Mouse (Mus musculus): ENCODE results near the gene Yars. TPM values are rescaled to one million over a fixed set of nuclear protein-coding genes. Genes with fewer than 3 reads are reported as not detected.

Gene Yars
- total and polyA plus RNA-seq, 3 experiments: 89.5 to 539 (median 179) TPM

DNA sequence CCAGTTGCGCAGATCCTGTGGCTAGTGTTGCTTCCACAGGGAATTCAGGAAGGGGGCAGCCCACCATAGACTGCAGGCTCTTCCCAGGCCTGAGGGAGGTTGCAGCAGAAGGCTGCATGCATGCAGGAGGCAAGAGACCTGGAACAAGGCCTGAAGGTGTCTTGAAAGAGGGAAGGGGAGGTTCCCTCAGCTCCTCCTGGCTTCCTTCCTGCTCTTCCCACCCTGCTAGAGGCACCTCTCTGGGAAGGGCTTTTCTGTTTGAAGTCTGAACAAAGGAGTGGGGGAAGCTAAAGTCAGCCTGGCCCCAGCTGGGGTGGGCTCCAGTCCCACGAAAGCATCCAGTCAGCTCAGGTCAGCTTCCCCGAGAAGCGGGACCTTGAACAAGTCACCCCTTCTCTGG, 52.8 kb downstream of the Yars start:
- Histone ChIP-seq H3K27ac (ENCODE audit: control insufficient read depth, low read depth, low read length) (no peak overlapping the region), H3K4me3 (ENCODE audit: control insufficient read depth in 1 of 2, insufficient read depth in 1 of 2, low read depth in 2 of 2, low read length in 2 of 2) (no peak overlapping the region), H3K79me2 (ENCODE audit: control insufficient read depth, insufficient read depth, low read length, poor library complexity) (no peaks in the 10 kb centered on the region), H3K9ac (ENCODE audit: control insufficient read depth, low read depth, low read length, poor library complexity, severe bottlenecking) (no peak overlapping the region), H3K4me1 (ENCODE audit: control insufficient read depth in 1 of 2, insufficient read depth in 2 of 2, low read length in 2 of 2) (peaks cover 8 to 24% of the 10 kb centered on the region in 2 experiments), H3K36me3 (ENCODE audit: control insufficient read depth in 1 of 2, insufficient read depth in 2 of 2, low read length in 2 of 2) (peaks cover 0 to 5% of the 10 kb centered on the region in 2 experiments; a peak in 2 of 4 replicates), H3K9me3 (replicated peaks; ENCODE audit: insufficient read depth, low read length) (no peaks in the 10 kb centered on the region), H3K27me3 (ENCODE audit: control insufficient read depth in 1 of 2, insufficient read depth in 2 of 2, low read length in 2 of 2) (no peaks in the 10 kb centered on the region)
- DNase-seq (ENCODE audit: low read depth, low spot score): no peak
- TF ChIP-seq JUND (IDR thresholded peaks at IDR 0.05; ENCODE audit: low read depth, low read length) (no peak), POLR2AphosphoS5 (IDR thresholded peaks at IDR 0.05; ENCODE audit: borderline replicate concordance, low read depth, low read length) (no peak), POLR2A (IDR thresholded peaks at IDR 0.05; ENCODE audit: control insufficient read depth in 1 of 2, insufficient read depth in 1 of 2, low read depth in 1 of 2, low read length in 2 of 2, poor library complexity in 1 of 2) (no peak)

DNA sequence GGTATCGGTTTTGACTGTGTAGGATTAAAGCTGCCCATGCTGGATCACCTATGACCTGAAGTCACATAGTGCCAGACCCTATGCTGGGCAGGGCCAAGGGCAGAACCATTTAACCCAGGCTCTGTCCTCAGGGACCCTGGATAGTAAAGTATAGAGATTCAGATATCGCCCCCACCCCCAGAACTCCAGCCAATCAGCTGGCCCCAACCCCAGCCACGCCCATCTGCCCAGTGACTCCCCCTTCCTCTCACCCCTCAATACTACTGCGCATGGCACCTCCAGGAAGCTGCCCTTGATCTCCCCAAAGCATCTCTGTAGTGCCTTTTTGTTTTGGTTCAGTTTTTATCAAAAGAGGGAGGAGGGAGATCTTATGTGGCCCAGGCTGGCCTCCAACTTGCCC, 53.2 kb downstream of the Yars start:
- no peak overlapping the region for H3K4me3 ChIP-seq (ENCODE audit: control insufficient read depth in 1 of 2, insufficient read depth in 1 of 2, low read depth in 2 of 2, low read length in 2 of 2)
- H3K79me2 ChIP-seq (ENCODE audit: control insufficient read depth, insufficient read depth, low read length, poor library complexity): no peaks in the 10 kb centered on the region

DNA sequence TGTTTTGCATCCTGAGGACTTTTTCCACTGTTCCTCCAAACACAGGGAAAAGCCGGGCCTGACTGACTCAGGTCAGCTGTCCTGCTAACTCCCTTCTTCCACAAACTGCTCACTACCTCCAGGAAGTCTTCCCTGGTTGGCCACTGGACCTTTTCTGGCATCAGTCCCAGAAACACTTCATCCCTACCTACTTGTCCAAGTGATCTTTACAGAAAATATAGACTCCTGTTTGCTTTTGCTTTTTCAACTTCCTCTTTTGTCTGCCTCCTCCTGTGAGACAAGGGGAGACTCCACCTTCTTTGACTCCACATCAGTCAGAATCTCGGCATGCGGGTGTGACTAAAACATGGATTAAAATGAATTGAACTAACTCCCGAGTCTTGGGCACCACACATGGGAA, 55.2 kb downstream of the Yars start:
- no peaks in the 10 kb centered on the region for H3K79me2 ChIP-seq (ENCODE audit: control insufficient read depth, insufficient read depth, low read length, poor library complexity)
- peaks cover 0 to 4% of the 10 kb centered on the region in 2 experiments; a peak in 2 of 4 replicates for H3K36me3 ChIP-seq (ENCODE audit: control insufficient read depth in 1 of 2, insufficient read depth in 2 of 2, low read length in 2 of 2)
- H3K4me3 ChIP-seq (ENCODE audit: control insufficient read depth in 1 of 2, insufficient read depth in 1 of 2, low read depth in 2 of 2, low read length in 2 of 2): peak overlapping the region; percentile 17 to 28; a peak in 3 of 4 replicates
- peak overlapping the region; percentile 20 for H3K27ac ChIP-seq (ENCODE audit: control insufficient read depth, low read depth, low read length)
- DNase-seq (ENCODE audit: low read depth, low spot score): peak; percentile 84
- H3K4me1 ChIP-seq (ENCODE audit: control insufficient read depth in 1 of 2, insufficient read depth in 2 of 2, low read length in 2 of 2): peaks cover 9 to 31% of the 10 kb centered on the region in 2 experiments
- H3K27me3 ChIP-seq (ENCODE audit: control insufficient read depth in 1 of 2, insufficient read depth in 2 of 2, low read length in 2 of 2): no peaks in the 10 kb centered on the region
- no peak overlapping the region for H3K9ac ChIP-seq (ENCODE audit: control insufficient read depth, low read depth, low read length, poor library complexity, severe bottlenecking)
- H3K9me3 ChIP-seq (replicated peaks; ENCODE audit: insufficient read depth, low read length): no peaks in the 10 kb centered on the region
- no peak for TF ChIP-seq UBTF (IDR thresholded peaks at IDR 0.05; ENCODE audit: borderline replicate concordance, insufficient read depth, low read depth, low read length)
- TF ChIP-seq ZKSCAN1 (IDR thresholded peaks at IDR 0.05; ENCODE audit: low read depth, low read length): no peak
- no peak for TF ChIP-seq MXI1 (IDR thresholded peaks at IDR 0.05; ENCODE audit: low read depth, low read length)
- no peak for TF ChIP-seq KAT2A (conservative IDR thresholded peaks at IDR 0.05; ENCODE audit: low read depth, low read length)
- TF ChIP-seq CHD2 (IDR thresholded peaks at IDR 0.05; ENCODE audit: low read length): no peak
- no peak for TF ChIP-seq NRF1 (IDR thresholded peaks at IDR 0.05; ENCODE audit: insufficient read depth, low read depth, low read length, poor library complexity, severe bottlenecking)
- no peak for TF ChIP-seq POLR2AphosphoS5 (IDR thresholded peaks at IDR 0.05; ENCODE audit: borderline replicate concordance, low read depth, low read length)
- peak; percentile 52; the same call in 1 of the 2 replicates for TF ChIP-seq SIN3A (IDR thresholded peaks at IDR 0.05; ENCODE audit: low read length)
- no peak for TF ChIP-seq TCF12 (IDR thresholded peaks at IDR 0.05; ENCODE audit: low read depth, low read length)
- no peak for TF ChIP-seq TAL1 (IDR thresholded peaks at IDR 0.05; ENCODE audit: low read length)
- TF ChIP-seq ZNF384 (IDR thresholded peaks at IDR 0.05; ENCODE audit: low read depth, low read length): no peak
- no peak for TF ChIP-seq MAZ (IDR thresholded peaks at IDR 0.05; ENCODE audit: low read depth, low read length)
- 0 out of 2 replicates have a peak, but pooled peaks have one; percentile 52 for TF ChIP-seq TBP (IDR thresholded peaks at IDR 0.05; ENCODE audit: low read depth, low read length)
- TF ChIP-seq ZC3H11A (IDR thresholded peaks at IDR 0.05; ENCODE audit: low read depth, low read length): no peak
- TF ChIP-seq CTCF (IDR thresholded peaks at IDR 0.05 in 2 of 3, conservative IDR thresholded peaks at IDR 0.05 in 1 of 3; ENCODE audit: control insufficient read depth in 1 of 3, insufficient read depth in 1 of 3, low read depth in 2 of 3, low read length in 3 of 3, poor library complexity in 1 of 3, severe bottlenecking in 1 of 3): no peak
- TF ChIP-seq ZMIZ1 (IDR thresholded peaks at IDR 0.05; ENCODE audit: low read depth, low read length): no peak
- peak in 1 of 2 experiments; percentile 37; a peak in 3 of 4 replicates for TF ChIP-seq EP300 (IDR thresholded peaks at IDR 0.05; ENCODE audit: low read depth in 1 of 2, low read length in 2 of 2)
- TF ChIP-seq MYB (IDR thresholded peaks at IDR 0.05; ENCODE audit: low read depth, low read length): no peak
- no peak for TF ChIP-seq POLR2A (IDR thresholded peaks at IDR 0.05; ENCODE audit: control insufficient read depth in 1 of 2, insufficient read depth in 1 of 2, low read depth in 1 of 2, low read length in 2 of 2, poor library complexity in 1 of 2)
- no peak for TF ChIP-seq E2F4 (IDR thresholded peaks at IDR 0.05; ENCODE audit: borderline replicate concordance, low read depth, low read length)
- no peak for TF ChIP-seq CHD1 (IDR thresholded peaks at IDR 0.05; ENCODE audit: low read depth, low read length)
- no peak for TF ChIP-seq HCFC1 (IDR thresholded peaks at IDR 0.05; ENCODE audit: low read depth, low read length)
- peak; percentile 13; the same call in 1 of the 2 replicates for TF ChIP-seq RCOR1 (IDR thresholded peaks at IDR 0.05; ENCODE audit: low read depth, low read length)
- no peak for TF ChIP-seq POLR2AphosphoS2 (IDR thresholded peaks at IDR 0.05; ENCODE audit: low read length)

More for the DNA sequence above, 53.2 kb downstream of the Yars start:
- H3K9me3 ChIP-seq (replicated peaks; ENCODE audit: insufficient read depth, low read length): no peaks in the 10 kb centered on the region
- DNase-seq (ENCODE audit: low read depth, low spot score): no peak
- TF ChIP-seq POLR2AphosphoS2 (IDR thresholded peaks at IDR 0.05; ENCODE audit: low read length) (no peak), MEF2A (IDR thresholded peaks at IDR 0.05; ENCODE audit: extremely low read depth, insufficient replicate concordance, low read depth, low read length, poor library complexity, severe bottlenecking) (no peak), BHLHE40 (IDR thresholded peaks at IDR 0.05; ENCODE audit: borderline replicate concordance, low read depth, low read length) (no peak)
- no peaks in the 10 kb centered on the region for H3K27me3 ChIP-seq (ENCODE audit: control insufficient read depth in 1 of 2, insufficient read depth in 2 of 2, low read length in 2 of 2)
- peaks cover 0 to 5% of the 10 kb centered on the region in 2 experiments; a peak in 2 of 4 replicates for H3K36me3 ChIP-seq (ENCODE audit: control insufficient read depth in 1 of 2, insufficient read depth in 2 of 2, low read length in 2 of 2)
- H3K9ac ChIP-seq (ENCODE audit: control insufficient read depth, low read depth, low read length, poor library complexity, severe bottlenecking): no peak overlapping the region
- no peak overlapping the region for H3K27ac ChIP-seq (ENCODE audit: control insufficient read depth, low read depth, low read length)
- H3K4me1 ChIP-seq (ENCODE audit: control insufficient read depth in 1 of 2, insufficient read depth in 2 of 2, low read length in 2 of 2): peaks cover 9 to 27% of the 10 kb centered on the region in 2 experiments

Data from MEL (cell line).